8 mouse cellular contexts compared by ENCODE assay signal in genomic region chr14:75179255-75179963, GRCm38 (mm10). TPM values are rescaled to one million over a fixed set of nuclear protein-coding genes. Genes with fewer than 3 reads are reported as not detected.
A peak's percentile ranks its signal among the peaks of the same experiment; 100 is the strongest.
DNase-seq lines count a peak whose midpoint lies in the region; ATAC-seq lines count a peak whose summit lies in the region.

No protein-coding gene starts in this region.

- peak; percentile 65 for DNase-seq in layer of hippocampus, adult 9-11 months
- DNase-seq in layer of hippocampus, adult 18-20 months (ENCODE audit: low spot score in 2 of 2): no peak
- DNase-seq in lung, postnatal 25 days (ENCODE audit: low spot score): peak; percentile 70
- DNase-seq in thymus, adult 18-20 months: peak; percentile 63 to 80
- DNase-seq in ovary, postnatal 14 days (ENCODE audit: low spot score): no peak
- DNase-seq in gastrocnemius, adult 8-10 months (ENCODE audit: low spot score in 2 of 2): no peak
- no peak for DNase-seq in layer of hippocampus, adult 9-10 months (ENCODE audit: low spot score)

- peak; percentile 59 for ATAC-seq in erythroblast, adult 5-6 weeks (replicated peaks; ENCODE audit: low FRiP score, poor library complexity, severe bottlenecking)

RNA-seq across cellular contexts. Expression of gene Lcp1, which starts 48.5 kb away (rescaled TPM):
- 1 to 10 TPM; 5.2 to 6.0 TPM for total RNA-seq in layer of hippocampus, adult 18-20 months (2021)
- 249 and 278 TPM in 2 replicates for total RNA-seq in erythroblast, adult 5-6 weeks (2015; ENCODE audit: low replicate concordance)
- 130 and 135 TPM in 2 replicates for total RNA-seq in erythroblast, adult 5-6 weeks (2017; ENCODE audit: low replicate concordance)
- 1 to 10 TPM; 1.0 to 2.6 (median 1.7) TPM for total RNA-seq in gastrocnemius, adult 8-10 months (2022)

RNA-seq across cellular contexts. Expression of gene Lrrc63, which starts 48.7 kb away (rescaled TPM):
- total RNA-seq in layer of hippocampus, adult 18-20 months (2021): not detected
- total RNA-seq in erythroblast, adult 5-6 weeks (2015; ENCODE audit: low replicate concordance): not detected in 2 replicates
- 0.42 TPM in 1 of 2 replicates, not detected in the other for total RNA-seq in erythroblast, adult 5-6 weeks (2017; ENCODE audit: low replicate concordance)
- total RNA-seq in gastrocnemius, adult 8-10 months (2022): not detected

Comparison
In these comparisons a context has a peak if more than half of its experiments do, and no peak if none do; other contexts are left out.
1. DNase-seq: peak in layer of hippocampus, adult 9-11 months (single experiment), lung, postnatal 25 days (single experiment) and thymus, adult 18-20 months (2 of 2); none in layer of hippocampus, adult 18-20 months (0 of 2), ovary, postnatal 14 days (single experiment), gastrocnemius, adult 8-10 months (0 of 2) and layer of hippocampus, adult 9-10 months (single experiment).
2. RNA of gene Lcp1, which starts 48.5 kb away (total RNA-seq): 130 to 278 TPM in erythroblast, adult 5-6 weeks; 5.2 to 6.0 TPM in layer of hippocampus, adult 18-20 months and 1.0 to 2.6 TPM in gastrocnemius, adult 8-10 months; every median in the first group is over 10 times any median in the second.